ENCODE assay signal across 15 mouse cellular contexts in the genomic region with DNA sequence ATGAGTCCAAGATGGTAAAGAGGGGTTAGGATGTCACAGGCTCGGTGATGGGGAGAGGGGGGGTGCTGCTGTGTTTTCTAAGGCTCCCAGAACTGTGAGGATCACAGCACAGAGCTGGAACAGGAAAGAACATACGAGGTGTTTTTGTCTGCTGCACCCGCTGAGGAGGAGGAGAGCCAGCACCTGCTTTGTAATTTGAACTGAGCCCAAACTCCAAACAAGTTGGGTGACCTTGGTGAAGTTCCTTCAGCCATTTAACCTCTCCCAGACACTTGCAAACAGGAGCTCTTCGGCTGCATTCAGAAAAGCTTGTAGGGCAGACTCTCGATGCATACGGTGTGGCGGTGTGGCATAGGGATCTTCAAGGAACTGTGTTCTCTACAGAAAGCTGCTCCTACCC. TPM values are rescaled to one million over a fixed set of nuclear protein-coding genes. Genes with fewer than 3 reads are reported as not detected.
DNase-seq lines count a peak whose midpoint lies in the region; ATAC-seq and TF ChIP-seq lines count a peak whose summit lies in the region.
"Had no signal": no experiment of that assay in that cellular context is flagged by ENCODE, and none has a peak within 500 bp of the region (broad histone marks: within the 10 kb centered on the region; RNA-seq: fewer than 3 reads in every experiment).

No protein-coding gene starts in this region.

- H3K4me3 ChIP-seq in heart, embryonic 15.5 days, result no peak overlapping the region
- peak overlapping the region; percentile 15 for H3K4me3 ChIP-seq in ES-Bruce4 (ENCODE audit: low read depth, low read length)
- no peak overlapping the region for H3K4me3 ChIP-seq in liver, embryonic 15.5 days (replicated peaks)
- H3K4me3 ChIP-seq: intestine, embryonic 15.5 days had no signal

- no peak overlapping the region for H3K4me2 ChIP-seq in heart, embryonic 15.5 days
- no peak overlapping the region; the same call in 1 of the 2 replicates for H3K4me2 ChIP-seq in liver, embryonic 15.5 days
- H3K4me2 ChIP-seq: intestine, embryonic 15.5 days had no signal

- intact Hi-C loops in heart, postnatal 25 days (cut with DNase I), result no loop called here

- peaks cover 17% of the 10 kb centered on the region for H3K36me3 ChIP-seq in heart, embryonic 15.5 days
- no peaks in the 10 kb centered on the region for H3K36me3 ChIP-seq in ES-Bruce4 (ENCODE audit: control insufficient read depth, insufficient read depth, low read length, poor library complexity, severe bottlenecking)
- H3K36me3 ChIP-seq in liver, embryonic 15.5 days (replicated peaks), result peaks cover 9% of the 10 kb centered on the region; the same call in 1 of the 2 replicates

- TF ChIP-seq CTCF in ES-Bruce4 (IDR thresholded peaks at IDR 0.05; ENCODE audit: low read depth, low read length), result no peak

- peak overlapping the region; percentile 58 for H3K27ac ChIP-seq in heart, embryonic 15.5 days
- H3K27ac ChIP-seq in ES-Bruce4 (ENCODE audit: insufficient read depth, low read length), result peak overlapping the region; percentile 76
- H3K27ac ChIP-seq in liver, embryonic 15.5 days (replicated peaks), result peak overlapping the region; percentile 79
- H3K27ac ChIP-seq: intestine, embryonic 15.5 days had no signal

- ATAC-seq in heart, embryonic 15.5 days (replicated peaks; ENCODE audit: insufficient number of reproducible peaks, insufficient read depth, low FRiP score, low read depth), result no peak
- ATAC-seq in liver, embryonic 15.5 days (ENCODE audit: insufficient read depth), result peak; percentile 1; the same call in 1 of the 2 replicates
- no peak for ATAC-seq in activated CD4-positive, CD25-positive, alpha-beta regulatory T cell, adult 4 months
- ATAC-seq: intestine, embryonic 15.5 days had no signal

- no peak for TF ChIP-seq POLR2A in ES-Bruce4 (IDR thresholded peaks at IDR 0.05; ENCODE audit: insufficient read depth, low read length)

- no peak for DNase-seq in heart, postnatal 25 days (ENCODE audit: low spot score)
- DNase-seq in ZHBTc4 (ENCODE audit: low read depth, low spot score), result peak; percentile 42
- no peak for DNase-seq in testis, postnatal 10 days (ENCODE audit: low spot score)
- DNase-seq: cerebellum, adult 2 months; embryo, embryonic 11 days; right cerebral cortex, postnatal 25 days; thymus, postnatal 4 days had no signal

- no peaks in the 10 kb centered on the region for H3K9me3 ChIP-seq in heart, embryonic 15.5 days (replicated peaks)
- no peaks in the 10 kb centered on the region for H3K9me3 ChIP-seq in ES-Bruce4 (replicated peaks; ENCODE audit: control insufficient read depth, insufficient read depth, low read length, poor library complexity, severe bottlenecking)
- H3K9me3 ChIP-seq in liver, embryonic 15.5 days (replicated peaks), result no peaks in the 10 kb centered on the region
- H3K9me3 ChIP-seq: intestine, embryonic 15.5 days had no signal

- TF ChIP-seq EP300 in ES-Bruce4 (IDR thresholded peaks at IDR 0.05; ENCODE audit: insufficient read depth, low read depth, low read length), result 0 out of 2 replicates have a peak, but pooled peaks have one; percentile 54

- 42% methylated on average over 7 of the region's 7 CpGs for WGBS in heart, embryonic 15.5 days
- WGBS in liver, embryonic 15.5 days (ENCODE audit: insufficient replicate concordance), result 65% methylated on average over 7 of the region's 7 CpGs

- no peaks in the 10 kb centered on the region for H3K27me3 ChIP-seq in heart, embryonic 15.5 days
- no peaks in the 10 kb centered on the region for H3K27me3 ChIP-seq in ES-Bruce4 (ENCODE audit: control insufficient read depth, insufficient read depth, low read length, poor library complexity, severe bottlenecking)
- no peaks in the 10 kb centered on the region for H3K27me3 ChIP-seq in liver, embryonic 15.5 days
- H3K27me3 ChIP-seq: intestine, embryonic 15.5 days had no signal

- peaks cover 22% of the 10 kb centered on the region for H3K4me1 ChIP-seq in heart, embryonic 15.5 days (replicated peaks)
- H3K4me1 ChIP-seq in ES-Bruce4 (ENCODE audit: control insufficient read depth, insufficient read depth, low read length), result peaks cover 2% of the 10 kb centered on the region
- H3K4me1 ChIP-seq in liver, embryonic 15.5 days (replicated peaks), result peaks cover 48% of the 10 kb centered on the region
- H3K4me1 ChIP-seq: intestine, embryonic 15.5 days had no signal

- H3K9ac ChIP-seq in heart, embryonic 15.5 days, result no peak overlapping the region
- H3K9ac ChIP-seq in ES-Bruce4 (ENCODE audit: low read depth, poor library complexity, severe bottlenecking), result peak overlapping the region; percentile 35; the same call in 1 of the 2 replicates
- no peak overlapping the region for H3K9ac ChIP-seq in liver, embryonic 15.5 days
- H3K9ac ChIP-seq: intestine, embryonic 15.5 days had no signal

RNA-seq across cellular contexts. Expression of a gene that starts 14.6 kb away (rescaled TPM):
- 0.40 and 0.74 TPM in 2 replicates for polyA plus RNA-seq in heart, embryonic 15.5 days (2015; fragmentation: Nextera tagmentation; extraction: Ambion mirVana)
- total RNA-seq in heart, postnatal 25 days (2021), result 1 to 10 TPM in 1 of 2 experiments, under 1 TPM in 1; 0.68 to 1.0 TPM
- polyA plus RNA-seq in ES-Bruce4 (2011; ENCODE audit: insufficient read depth, insufficient read length, low read depth, missing spikeins), result 1.7 and 2.6 TPM in 2 replicates
- polyA plus RNA-seq in liver, embryonic 15.5 days (2015; fragmentation: Nextera tagmentation; extraction: Ambion mirVana), result not detected in 2 replicates
- polyA plus RNA-seq in activated CD4-positive, CD25-positive, alpha-beta regulatory T cell, adult 4 months (2017; shearing (Covaris generic)), result not detected
- total RNA-seq: layer of hippocampus, postnatal 10 days; left cerebral cortex, postnatal 36 days had no signal
- polyA plus RNA-seq: cerebellum, adult 2 months; intestine, embryonic 15.5 days; lung, embryonic 16.5 days had no signal

RNA-seq across cellular contexts. Expression of a gene that starts 14.7 kb away (rescaled TPM):
- polyA plus RNA-seq in heart, embryonic 15.5 days (2015; fragmentation: Nextera tagmentation; extraction: Ambion mirVana), result 33.2 and 38.0 TPM in 2 replicates
- 10 to 100 TPM; 31.0 to 31.9 TPM for total RNA-seq in heart, postnatal 25 days (2021)
- 66.8 and 73.1 TPM in 2 replicates for polyA plus RNA-seq in ES-Bruce4 (2011; ENCODE audit: insufficient read depth, insufficient read length, low read depth, missing spikeins)
- polyA plus RNA-seq in liver, embryonic 15.5 days (2015; fragmentation: Nextera tagmentation; extraction: Ambion mirVana), result 25.1 and 28.2 TPM in 2 replicates
- polyA plus RNA-seq in activated CD4-positive, CD25-positive, alpha-beta regulatory T cell, adult 4 months (2017; shearing (Covaris generic)), result 10 to 100 TPM; 71.1 to 73.1 TPM

RNA-seq across cellular contexts. Expression of a gene that starts 24.5 kb away (rescaled TPM):
- polyA plus RNA-seq in heart, embryonic 15.5 days (2015; fragmentation: Nextera tagmentation; extraction: Ambion mirVana), result 36.5 and 43.0 TPM in 2 replicates
- 100 to 1,000 TPM; 188 to 238 TPM for total RNA-seq in heart, postnatal 25 days (2021)
- polyA plus RNA-seq in ES-Bruce4 (2011; ENCODE audit: insufficient read depth, insufficient read length, low read depth, missing spikeins), result 12.5 and 12.8 TPM in 2 replicates
- 6.6 and 6.9 TPM in 2 replicates for polyA plus RNA-seq in liver, embryonic 15.5 days (2015; fragmentation: Nextera tagmentation; extraction: Ambion mirVana)
- polyA plus RNA-seq in activated CD4-positive, CD25-positive, alpha-beta regulatory T cell, adult 4 months (2017; shearing (Covaris generic)), result under 1 TPM; 0.36 to 0.56 TPM

RNA-seq across cellular contexts. Expression of a gene that starts 45.2 kb away (rescaled TPM):
- 8.7 and 12.8 TPM in 2 replicates for polyA plus RNA-seq in heart, embryonic 15.5 days (2015; fragmentation: Nextera tagmentation; extraction: Ambion mirVana)
- total RNA-seq in heart, postnatal 25 days (2021), result 1 to 10 TPM; 4.1 TPM
- 16.8 and 18.7 TPM in 2 replicates for polyA plus RNA-seq in ES-Bruce4 (2011; ENCODE audit: insufficient read depth, insufficient read length, low read depth, missing spikeins)
- 0.52 and 0.96 TPM in 2 replicates for polyA plus RNA-seq in liver, embryonic 15.5 days (2015; fragmentation: Nextera tagmentation; extraction: Ambion mirVana)
- under 1 TPM in 1 of 2 experiments, not detected in 1; 0.19 TPM for polyA plus RNA-seq in activated CD4-positive, CD25-positive, alpha-beta regulatory T cell, adult 4 months (2017; shearing (Covaris generic))

RNA-seq across cellular contexts. Expression of a gene that starts 51.4 kb away (rescaled TPM):
- polyA plus RNA-seq in heart, embryonic 15.5 days (2015; fragmentation: Nextera tagmentation; extraction: Ambion mirVana), result 70.0 and 81.2 TPM in 2 replicates
- 10 to 100 TPM; 74.0 to 75.6 TPM for total RNA-seq in heart, postnatal 25 days (2021)
- polyA plus RNA-seq in ES-Bruce4 (2011; ENCODE audit: insufficient read depth, insufficient read length, low read depth, missing spikeins), result 116 and 119 TPM in 2 replicates
- polyA plus RNA-seq in liver, embryonic 15.5 days (2015; fragmentation: Nextera tagmentation; extraction: Ambion mirVana), result 32.0 and 35.4 TPM in 2 replicates
- polyA plus RNA-seq in activated CD4-positive, CD25-positive, alpha-beta regulatory T cell, adult 4 months (2017; shearing (Covaris generic)), result 10 to 100 TPM; 29.0 to 35.9 TPM
